Mouse (Mus musculus) liver, embryonic 11.5 days (tissue): ENCODE measurements at regions not wholly inside any gene's neighbourhood (a gene's known extent, or its start where the extent isn't known, plus 50 kb on each side); places are given as distances from the start of the nearest gene placed in this dataset.

ENCODE experiments used
- ATAC-seq: fragments of 200-750 bp; cut with Nextera tagmentation; replicated peaks from 2 replicates; pipeline ENCODE4 v1.8.0; 2017; ENCODE audit warnings: moderate number of reproducible peaks, mild to moderate bottlenecking, moderate TSS enrichment, moderate library complexity; ENCODE audit not compliant: low FRiP score
- DNase-seq: peaks from one replicate; pipeline ENCODE4 v3.0.0-alpha.2; 2017; ENCODE audit warnings: low spot score
- H3K27ac ChIP-seq: fragments of 300-500 bp; sonication (generic); 2 replicates; pipeline ENCODE4 v1.5.1; 2014; ENCODE audit warnings: mild to moderate bottlenecking, low read depth, low read length, control low read depth
- H3K27me3 ChIP-seq: fragments of 300-500 bp; sonication (generic); replicated peaks from 2 replicates; pipeline ENCODE4 v1.6.1; 2014; ENCODE audit warnings: low read length, mixed read lengths; ENCODE audit not compliant: control insufficient read depth, insufficient read depth
- H3K36me3 ChIP-seq: fragments of 300-500 bp; sonication (generic); 2 replicates; pipeline ENCODE4 v1.6.1; 2014; ENCODE audit warnings: mild to moderate bottlenecking, low read length, moderate library complexity, mixed read lengths; ENCODE audit not compliant: control insufficient read depth, insufficient read depth
- H3K4me1 ChIP-seq: fragments of 300-500 bp; sonication (generic); replicated peaks from 2 replicates; pipeline ENCODE4 v1.6.1; 2014; ENCODE audit warnings: low read length, mixed read lengths; ENCODE audit not compliant: control insufficient read depth, insufficient read depth
- H3K4me2 ChIP-seq: fragments of 300-500 bp; sonication (generic); 2 replicates; pipeline ENCODE4 v1.6.1; 2014; ENCODE audit warnings: mild to moderate bottlenecking, control low read depth, moderate library complexity
- H3K4me3 ChIP-seq: fragments of 300-500 bp; sonication (generic); 2 replicates; pipeline ENCODE4 v1.5.1; 2014; ENCODE audit warnings: low read depth, low read length, control low read depth
- H3K9ac ChIP-seq: fragments of 300-500 bp; sonication (generic); 2 replicates; pipeline ENCODE4 v1.6.1; 2014; ENCODE audit warnings: low read depth, low read length, control low read depth
- H3K9me3 ChIP-seq: fragments of 300-500 bp; sonication (generic); 2 replicates; pipeline ENCODE4 v1.6.1; 2016; ENCODE audit warnings: low read length, inconsistent platforms, mixed read lengths; ENCODE audit not compliant: control insufficient read depth
- WGBS: fragments of 180-500 bp; shearing (Covaris S2); extraction: QIAGEN DNeasy Blood & Tissue Kit; methylation state at CpG from one replicate; pipeline ENCODE4 v1.1.7; 2014; 5-methylcytosine and 5-hydroxymethylcytosine counted together

GRCm38 (mm10) chr1:57205198-57205987 lies 172.0 kb upstream of the 1700066M21Rik start:
- Histone ChIP-seq H3K9ac (no peak overlapping the region), H3K4me1 (no peaks in the 10 kb centered on the region), H3K27me3 (no peaks in the 10 kb centered on the region), H3K9me3 (no peaks in the 10 kb centered on the region), H3K27ac (no peak overlapping the region), H3K4me3 (no peak overlapping the region), H3K4me2 (no peak overlapping the region), H3K36me3 (no peaks in the 10 kb centered on the region)
- ATAC-seq (no peak), DNase-seq (no peak)
- 11% methylated on average over 9 of the region's 9 CpGs for WGBS

GRCm38 (mm10) chr1:57206496-57206895 lies 170.9 kb upstream of the 1700066M21Rik start:
- Histone ChIP-seq H3K9ac (no peak overlapping the region), H3K4me3 (no peak overlapping the region), H3K4me1 (no peaks in the 10 kb centered on the region), H3K27ac (no peak overlapping the region), H3K27me3 (no peaks in the 10 kb centered on the region), H3K4me2 (no peak overlapping the region), H3K9me3 (no peaks in the 10 kb centered on the region), H3K36me3 (no peaks in the 10 kb centered on the region)
- ATAC-seq (no peak), DNase-seq (no peak)
- WGBS: 56% methylated on average over 3 of the region's 3 CpGs

- no peak overlapping the region for H3K9ac ChIP-seq
- no peak for DNase-seq
- H3K36me3 ChIP-seq: no peaks in the 10 kb centered on the region
- H3K9me3 ChIP-seq: no peaks in the 10 kb centered on the region
- WGBS: 11% methylated on average over 1 of the region's 1 CpGs
- no peak overlapping the region for H3K4me3 ChIP-seq
- H3K27ac ChIP-seq: no peak overlapping the region
- H3K4me1 ChIP-seq: no peaks in the 10 kb centered on the region
- no peaks in the 10 kb centered on the region for H3K27me3 ChIP-seq
- no peak for ATAC-seq
- H3K4me2 ChIP-seq: no peak overlapping the region
Observed at GRCm38 (mm10) chr1:57206944-57207343, 170.5 kb upstream of the 1700066M21Rik start.

GRCm38 (mm10) chr1:57208415-57208814 lies 169.0 kb upstream of the 1700066M21Rik start:
- WGBS: 73% methylated on average over 9 of the region's 9 CpGs

GRCm38 (mm10) chr1:57209281-57209680 lies 168.1 kb upstream of the 1700066M21Rik start:
- H3K36me3 ChIP-seq: no peaks in the 10 kb centered on the region
- H3K9ac ChIP-seq: no peak overlapping the region
- H3K4me3 ChIP-seq: no peak overlapping the region
- ATAC-seq: no peak
- WGBS: 48% methylated on average over 2 of the region's 2 CpGs
- no peak overlapping the region for H3K4me2 ChIP-seq
- no peaks in the 10 kb centered on the region for H3K9me3 ChIP-seq
- H3K4me1 ChIP-seq: no peaks in the 10 kb centered on the region
- H3K27ac ChIP-seq: no peak overlapping the region
- no peaks in the 10 kb centered on the region for H3K27me3 ChIP-seq
- no peak for DNase-seq

More at GRCm38 (mm10) chr1:57208415-57208814, 169.0 kb upstream of the 1700066M21Rik start:
- no peak for DNase-seq
- H3K4me2 ChIP-seq: no peak overlapping the region
- no peak overlapping the region for H3K27ac ChIP-seq
- no peaks in the 10 kb centered on the region for H3K4me1 ChIP-seq
- H3K27me3 ChIP-seq: no peaks in the 10 kb centered on the region
- no peaks in the 10 kb centered on the region for H3K36me3 ChIP-seq
- no peak for ATAC-seq
- H3K9me3 ChIP-seq: no peaks in the 10 kb centered on the region
- H3K4me3 ChIP-seq: no peak overlapping the region
- H3K9ac ChIP-seq: no peak overlapping the region

- no peak overlapping the region for H3K4me2 ChIP-seq
- H3K27me3 ChIP-seq: no peaks in the 10 kb centered on the region
- no peak for ATAC-seq
- 70% methylated on average over 2 of the region's 2 CpGs for WGBS
- H3K27ac ChIP-seq: no peak overlapping the region
- no peak for DNase-seq
- H3K36me3 ChIP-seq: no peaks in the 10 kb centered on the region
- no peaks in the 10 kb centered on the region for H3K9me3 ChIP-seq
- no peak overlapping the region for H3K9ac ChIP-seq
- H3K4me3 ChIP-seq: no peak overlapping the region
- H3K4me1 ChIP-seq: no peaks in the 10 kb centered on the region
Observed at GRCm38 (mm10) chr1:57211046-57211445, 166.4 kb upstream of the 1700066M21Rik start.

- Histone ChIP-seq H3K36me3 (no peaks in the 10 kb centered on the region), H3K4me1 (no peaks in the 10 kb centered on the region), H3K27me3 (no peaks in the 10 kb centered on the region), H3K27ac (no peak overlapping the region), H3K4me3 (no peak overlapping the region), H3K9ac (no peak overlapping the region), H3K4me2 (no peak overlapping the region), H3K9me3 (no peaks in the 10 kb centered on the region)
- DNase-seq: no peak
- 68% methylated on average over 16 of the region's 16 CpGs for WGBS
- no peak for ATAC-seq
Observed at GRCm38 (mm10) chr1:57213428-57213874, 164.0 kb upstream of the 1700066M21Rik start.

GRCm38 (mm10) chr1:57214266-57214665 lies 163.2 kb upstream of the 1700066M21Rik start:
- Histone ChIP-seq H3K27me3 (no peaks in the 10 kb centered on the region), H3K4me1 (no peaks in the 10 kb centered on the region), H3K27ac (no peak overlapping the region), H3K36me3 (no peaks in the 10 kb centered on the region), H3K4me2 (no peak overlapping the region), H3K9me3 (no peaks in the 10 kb centered on the region), H3K4me3 (no peak overlapping the region), H3K9ac (no peak overlapping the region)
- no peak for ATAC-seq
- DNase-seq: no peak
- 39% methylated on average over 2 of the region's 2 CpGs for WGBS

GRCm38 (mm10) chr1:57217656-57218055 lies 159.8 kb upstream of the 1700066M21Rik start:
- H3K36me3 ChIP-seq: no peaks in the 10 kb centered on the region
- H3K27me3 ChIP-seq: no peaks in the 10 kb centered on the region
- ATAC-seq (no peak), DNase-seq (no peak)
- H3K9me3 ChIP-seq: no peaks in the 10 kb centered on the region
- H3K4me1 ChIP-seq: no peaks in the 10 kb centered on the region
- H3K4me2 ChIP-seq: no peak overlapping the region
- WGBS: 83% methylated on average over 8 of the region's 8 CpGs
- no peak overlapping the region for H3K27ac ChIP-seq
- H3K4me3 ChIP-seq: no peak overlapping the region
- no peak overlapping the region for H3K9ac ChIP-seq
